Mouse (Mus musculus) spleen, adult 2 months (tissue): ENCODE measurements around the gene Timm29. TPM values are rescaled to one million over a fixed set of nuclear protein-coding genes. Genes with fewer than 3 reads are reported as not detected.
"Not testable (repeated sequence)": the region's sequence is repeated elsewhere in the genome, so short reads cannot be mapped to it uniquely, and the experiment has no call there.

Source experiments
- DNase-seq, 2 experiments: peaks; one replicate each; pipeline versions ENCODE4 v3.0.0 to v3.0.0-alpha.2; 2012 to 2021; ENCODE audit warnings: low spot score in 2 of 2, low read depth in 1 of 2
- H3K27ac ChIP-seq: fragments of 200-500 bp; 2 replicates; pipeline ENCODE4 v1.5.1; 2012; ENCODE audit warnings: low read length, inconsistent platforms; ENCODE audit not compliant: insufficient read depth
- H3K27me3 ChIP-seq: fragments of 200-500 bp; 2 replicates; pipeline ENCODE4 v1.6.1; 2012; ENCODE audit warnings: mild to moderate bottlenecking, moderate library complexity, low read length, inconsistent platforms; ENCODE audit not compliant: control insufficient read depth, insufficient read depth
- H3K36me3 ChIP-seq: fragments of 200-500 bp; 2 replicates; pipeline ENCODE4 v1.6.1; 2012; ENCODE audit warnings: mild to moderate bottlenecking, low read length, inconsistent platforms; ENCODE audit not compliant: control insufficient read depth, insufficient read depth
- H3K4me1 ChIP-seq: fragments of 200-500 bp; 2 replicates; pipeline ENCODE4 v1.6.1; 2011; ENCODE audit warnings: inconsistent platforms; ENCODE audit not compliant: control insufficient read depth, insufficient read depth, insufficient read length
- H3K4me3 ChIP-seq: fragments of 200-500 bp; 2 replicates; pipeline ENCODE4 v1.5.1; 2011; ENCODE audit warnings: mild to moderate bottlenecking, inconsistent platforms; ENCODE audit not compliant: insufficient read depth, insufficient read length; ENCODE audit errors: extremely low read depth
- CTCF ChIP-seq: fragments of 200-500 bp; IDR thresholded peaks from 2 replicates; pipeline ENCODE4 v1.5.1; 2011; ENCODE audit warnings: mild to moderate bottlenecking, inconsistent platforms; ENCODE audit not compliant: insufficient read depth, insufficient read length, insufficient replicate concordance; ENCODE audit errors: extremely low read depth
- POLR2A ChIP-seq: fragments of 200-500 bp; IDR thresholded peaks from 2 replicates; pipeline ENCODE4 v1.6.1; 2011; ENCODE audit warnings: low read depth, low read length, inconsistent platforms
- WGBS: fragments of 180-500 bp; shearing (Covaris S2); methylation state at CpG from one replicate; pipeline ENCODE4 v1.1.7; 2018; 5-methylcytosine and 5-hydroxymethylcytosine counted together
- polyA plus RNA-seq: library from polyadenylated mRNA; depleted of rRNA; stranded (reverse); fragments of >200 nt; gene quantifications from 2 replicates; pipeline ENCODE4 v1.2.3, GENCODE M21; 2012

Gene Timm29
- polyA plus RNA-seq, 1 experiment, result 14.9 TPM

DNA sequence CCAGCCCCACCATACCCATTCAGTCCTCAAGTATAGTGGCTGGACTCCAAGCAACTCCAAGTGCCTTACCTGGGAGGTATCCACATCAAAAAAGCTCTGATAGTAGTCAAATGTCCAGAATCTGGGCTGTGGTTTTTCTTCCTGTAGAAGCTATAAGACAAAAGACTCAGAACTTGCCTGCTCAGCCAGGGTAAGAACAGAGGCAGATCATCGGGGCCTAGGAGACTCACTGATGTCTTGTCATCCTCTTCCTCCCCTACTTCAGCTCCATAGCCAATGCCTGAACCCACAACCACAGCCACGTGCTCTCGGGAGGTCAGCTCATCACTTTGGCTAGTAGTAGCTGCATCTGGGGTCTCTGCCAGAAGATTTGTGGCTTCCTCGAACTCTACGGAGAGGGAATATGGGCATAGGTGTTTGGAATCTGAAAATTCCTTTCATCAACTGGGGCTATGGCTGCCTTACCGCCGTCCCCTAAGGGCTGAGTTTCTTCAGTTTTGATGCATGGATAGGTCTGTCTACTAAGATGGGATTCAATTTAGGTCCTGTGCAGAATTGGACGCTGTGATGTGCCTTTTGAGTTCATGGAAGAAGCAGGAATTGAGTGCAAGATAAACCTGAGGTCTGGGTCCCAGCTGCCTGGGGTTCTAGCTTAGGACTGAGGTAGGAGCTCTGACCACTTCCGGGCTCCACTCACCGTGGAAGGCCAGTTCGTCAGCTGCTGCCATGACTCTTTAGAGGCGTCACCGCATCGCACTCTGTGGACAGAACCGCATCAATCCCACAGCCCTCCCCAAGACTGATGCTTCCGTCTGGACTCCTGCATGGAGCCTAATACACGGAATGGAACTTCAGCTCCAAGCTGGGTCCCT lies 455 bp upstream of the Timm29 start:
- H3K27me3 ChIP-seq, result no peaks in the 10 kb centered on the region
- H3K4me1 ChIP-seq, result peaks cover 9% of the 10 kb centered on the region; the same call in 1 of the 2 replicates
- TF ChIP-seq POLR2A, result no peak
- no peak for TF ChIP-seq CTCF
- peak overlapping the region; percentile 74 for H3K4me3 ChIP-seq
- peak overlapping the region; percentile 60 for H3K27ac ChIP-seq
- DNase-seq, result no peak
- H3K36me3 ChIP-seq, result peaks cover 14% of the 10 kb centered on the region
- 17% methylated on average over 17 of the region's 17 CpGs for WGBS

DNA sequence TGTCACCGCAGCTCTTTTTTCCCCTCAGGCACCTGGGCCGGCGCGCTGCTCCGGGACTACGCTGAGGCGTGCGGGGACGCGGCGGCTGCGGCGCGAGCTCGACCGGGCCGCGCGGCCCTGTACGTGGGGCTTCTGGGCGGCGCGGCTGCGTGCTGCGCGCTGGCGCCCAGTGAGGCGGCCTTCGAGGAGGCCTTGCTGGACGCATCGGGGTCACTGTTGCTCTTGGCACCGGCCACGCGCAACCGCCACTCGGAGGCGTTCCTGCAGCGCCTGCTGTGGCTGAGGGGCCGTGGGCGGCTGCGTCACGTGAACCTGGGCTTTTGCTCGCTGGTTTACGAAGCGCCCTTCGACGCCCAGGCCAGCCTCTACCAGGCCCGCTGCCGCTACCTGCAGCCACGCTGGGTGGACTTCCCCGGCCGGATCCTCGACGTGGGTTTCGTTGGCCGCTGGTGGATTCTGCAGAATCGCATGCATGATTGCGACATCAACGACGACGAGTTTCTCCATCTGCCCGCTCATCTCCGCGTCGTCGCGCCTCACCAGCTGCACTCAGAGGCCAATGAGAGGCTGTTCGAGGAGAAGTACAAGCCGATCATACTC lies 700 bp downstream of the Timm29 start:
- peak overlapping the region; percentile 66 for H3K27ac ChIP-seq
- H3K27me3 ChIP-seq, result no peaks in the 10 kb centered on the region
- H3K4me3 ChIP-seq, result peak overlapping the region; percentile 74
- peaks cover 8% of the 10 kb centered on the region; the same call in 1 of the 2 replicates for H3K36me3 ChIP-seq
- WGBS, result under 1% methylated on average over 67 of the region's 69 CpGs
- peaks cover 9% of the 10 kb centered on the region; the same call in 1 of the 2 replicates for H3K4me1 ChIP-seq
- DNase-seq, result peak in 1 of 2 experiments; percentile 36
- TF ChIP-seq CTCF, result no peak
- TF ChIP-seq POLR2A, result no peak

DNA sequence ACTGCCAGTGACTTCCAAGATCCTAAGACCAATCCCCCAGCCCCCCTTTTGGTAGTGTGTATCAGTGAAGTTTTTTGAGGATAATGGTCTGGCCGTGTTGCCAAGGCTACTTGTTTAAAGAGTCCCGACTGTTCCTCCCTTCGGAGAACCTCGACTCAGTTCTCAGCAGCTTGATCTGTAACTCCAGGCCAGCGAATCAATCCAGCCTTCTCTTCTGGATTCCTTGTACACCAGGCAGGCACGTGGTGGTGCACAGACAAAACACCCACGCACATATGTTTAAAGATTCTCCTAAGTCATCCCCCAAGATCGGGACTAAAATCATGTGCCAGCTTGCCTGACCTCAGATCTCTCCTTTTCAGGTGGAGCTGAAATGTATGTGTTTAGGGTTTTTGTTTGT lies 1.8 kb downstream of the Timm29 start:
- not testable (repeated sequence) for H3K27ac ChIP-seq, DNase-seq, H3K36me3 ChIP-seq, H3K4me1 ChIP-seq, H3K4me3 ChIP-seq, H3K27me3 ChIP-seq
- WGBS, result 90% methylated on average over 8 of the region's 8 CpGs

DNA sequence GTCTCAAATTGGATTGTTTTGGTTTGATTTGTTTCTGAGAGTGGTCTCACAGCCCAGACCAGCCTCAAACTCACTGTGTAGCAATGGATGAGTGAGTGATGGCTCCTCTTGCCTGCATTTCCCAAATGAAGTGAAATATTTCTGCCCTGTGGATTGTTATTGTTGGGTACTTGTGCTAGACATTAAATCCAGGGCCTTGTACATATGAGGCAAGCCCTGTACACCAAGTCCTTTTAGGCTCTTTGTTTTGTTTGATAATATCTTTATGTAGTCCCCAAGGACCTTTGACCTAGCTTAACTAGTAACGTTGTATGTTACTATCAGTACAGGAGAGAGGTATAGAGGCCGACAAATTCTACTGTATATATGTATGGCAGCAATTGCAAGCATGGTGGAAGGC lies 2.3 kb downstream of the Timm29 start:
- WGBS, result 90% methylated on average over 2 of the region's 2 CpGs
- Histone ChIP-seq H3K4me1 (peaks cover 9% of the 10 kb centered on the region; the same call in 1 of the 2 replicates), H3K27me3 (no peaks in the 10 kb centered on the region), H3K27ac (no peak overlapping the region), H3K36me3 (peaks cover 2% of the 10 kb centered on the region; the same call in 1 of the 2 replicates), H3K4me3 (no peak overlapping the region)
- no peak for TF ChIP-seq POLR2A
- DNase-seq, result no peak

DNA sequence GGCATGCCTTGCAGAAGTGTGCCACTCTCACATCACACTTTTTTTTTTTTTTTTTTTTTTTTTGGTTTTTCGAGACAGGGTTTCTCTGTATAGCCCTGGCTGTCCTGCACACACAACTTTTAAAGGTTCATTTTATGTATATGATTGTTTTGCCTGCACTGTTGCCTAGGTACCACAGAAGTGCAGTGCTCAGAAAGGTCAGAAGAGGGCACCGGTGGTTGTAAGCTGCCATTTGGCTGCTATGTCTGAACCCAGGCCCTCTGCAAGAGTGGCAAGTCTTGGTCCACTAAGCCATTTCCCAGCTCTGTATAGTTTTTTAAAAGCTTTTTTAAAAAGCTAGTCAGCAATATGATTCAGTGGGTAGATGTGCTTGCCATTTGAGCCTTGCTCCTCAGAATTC lies 5.7 kb downstream of the Timm29 start:
- Histone ChIP-seq H3K27me3 (no peaks in the 10 kb centered on the region), H3K4me3 (no peak overlapping the region), H3K4me1 (peaks cover 6% of the 10 kb centered on the region; the same call in 1 of the 2 replicates), H3K27ac (no peak overlapping the region), H3K36me3 (no peaks in the 10 kb centered on the region; the same call in 1 of the 2 replicates)
- TF ChIP-seq POLR2A (no peak), CTCF (peak; percentile 47; the same call in 1 of the 2 replicates)
- peak in 1 of 2 experiments; percentile 38 for DNase-seq
- 27% methylated on average over 2 of the region's 2 CpGs for WGBS

DNA sequence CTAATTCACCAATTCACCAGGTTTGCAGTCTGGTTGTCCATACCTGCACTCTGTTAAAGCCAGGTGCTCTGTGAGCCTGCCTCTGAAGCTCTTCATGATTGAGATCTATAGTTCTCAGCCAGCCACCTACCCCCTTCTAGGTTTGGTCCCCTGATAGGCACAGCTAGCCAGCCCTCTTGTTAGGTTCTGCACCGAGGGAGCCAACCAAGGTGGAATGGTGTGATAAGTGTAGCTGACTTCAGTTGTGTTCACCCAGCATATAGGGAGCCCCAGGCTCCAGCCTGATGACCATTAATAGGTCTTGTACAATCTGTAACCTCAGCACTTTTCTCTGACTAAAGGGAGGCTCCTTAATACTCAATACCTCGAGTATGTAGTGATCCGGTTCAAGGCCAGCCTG lies 7.7 kb downstream of the Timm29 start:
- H3K4me3 ChIP-seq, result no peak overlapping the region
- no peak for TF ChIP-seq POLR2A
- TF ChIP-seq CTCF, result no peak
- WGBS, result 87% methylated on average over 3 of the region's 3 CpGs
- DNase-seq, result no peak
- no peak overlapping the region for H3K27ac ChIP-seq
- no peaks in the 10 kb centered on the region for H3K4me1 ChIP-seq
- H3K27me3 ChIP-seq, result no peaks in the 10 kb centered on the region
- H3K36me3 ChIP-seq, result no peaks in the 10 kb centered on the region; the same call in 1 of the 2 replicates

DNA sequence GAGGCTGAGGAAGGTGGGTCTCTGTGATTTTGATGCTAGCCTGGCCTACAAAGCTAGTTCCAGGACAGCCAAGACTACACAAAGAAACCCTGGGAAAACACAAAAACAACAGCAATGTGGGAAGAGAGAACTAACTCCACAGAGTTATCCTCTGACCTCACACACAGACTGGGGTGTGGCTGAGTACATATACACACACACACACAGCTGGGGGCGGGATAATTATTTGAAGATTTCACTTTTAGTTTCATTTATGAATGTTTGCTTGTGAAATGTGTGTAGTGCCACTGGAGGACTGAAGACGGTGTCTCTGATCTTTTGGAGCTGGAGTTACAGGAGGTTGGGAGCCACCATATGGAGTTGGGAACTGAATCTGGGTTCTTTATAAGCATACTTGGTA lies 8.6 kb downstream of the Timm29 start:
- Histone ChIP-seq H3K27me3 (no peaks in the 10 kb centered on the region), H3K4me3 (no peak overlapping the region), H3K36me3 (no peaks in the 10 kb centered on the region; the same call in 1 of the 2 replicates), H3K27ac (no peak overlapping the region), H3K4me1 (no peaks in the 10 kb centered on the region)
- WGBS, result 72% methylated on average over 2 of the region's 2 CpGs
- TF ChIP-seq CTCF, result no peak
- TF ChIP-seq POLR2A, result no peak
- DNase-seq, result no peak
